ENCODE assay signal across 13 mouse cellular contexts in the genomic region with DNA sequence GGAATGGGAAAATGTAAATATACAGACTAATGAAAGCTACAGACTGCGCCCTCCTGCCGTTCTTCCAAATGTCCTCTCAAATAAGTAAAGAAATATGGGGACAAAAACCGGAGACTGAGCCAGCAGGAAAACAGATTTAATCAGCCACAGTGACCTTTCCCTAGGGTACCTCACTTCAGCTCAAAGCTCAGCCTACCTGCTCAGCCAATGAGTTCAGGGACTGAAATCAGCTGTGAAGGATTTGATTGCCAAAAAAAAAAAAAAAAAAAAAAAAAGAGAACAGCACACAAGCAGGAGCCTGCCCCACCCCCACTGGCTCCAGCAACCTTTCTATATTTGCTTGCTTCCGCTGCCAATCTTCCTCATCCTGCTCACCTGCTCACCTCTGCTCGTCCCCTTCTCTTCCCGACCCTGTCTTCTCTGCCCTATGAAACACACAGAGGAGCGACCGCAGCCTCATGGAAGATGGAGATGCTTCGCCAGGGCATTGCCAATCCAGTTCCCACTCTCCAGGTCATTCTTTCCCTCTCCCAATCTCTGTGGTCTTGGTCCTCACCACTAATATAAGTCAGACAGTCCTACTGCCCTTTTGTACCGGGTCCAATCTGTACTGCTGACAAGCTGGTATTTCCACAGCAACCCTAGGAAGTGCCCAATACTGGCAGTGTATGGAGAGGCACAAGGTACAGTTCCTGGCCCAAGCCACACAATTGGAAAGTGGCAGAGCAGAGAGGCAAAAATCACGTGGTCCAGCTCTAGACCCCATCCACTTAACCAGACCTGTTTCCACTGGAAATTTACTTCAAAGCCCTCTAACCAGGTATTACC. TPM values are rescaled to one million over a fixed set of nuclear protein-coding genes. Genes with fewer than 3 reads are reported as not detected.
A peak's percentile ranks its signal among the peaks of the same experiment; 100 is the strongest.
DNase-seq lines count a peak whose midpoint lies in the region; ATAC-seq and TF ChIP-seq lines count a peak whose summit lies in the region.
"Had no signal": no experiment of that assay in that cellular context is flagged by ENCODE, and none has a peak within 500 bp of the region (broad histone marks: within the 10 kb centered on the region; RNA-seq: fewer than 3 reads in every experiment).

No protein-coding gene starts in this region.

- H3K9ac ChIP-seq in kidney, embryonic 15.5 days: no peak overlapping the region
- no peak overlapping the region for H3K9ac ChIP-seq in liver, embryonic 16.5 days (ENCODE audit: low read depth, low read length)
- H3K9ac ChIP-seq in lung, postnatal 0 days (replicated peaks; ENCODE audit: low read depth): no peak overlapping the region
- H3K9ac ChIP-seq: limb, embryonic 15.5 days had no signal

- no peak for TF ChIP-seq POLR2A in kidney, adult 2 months (IDR thresholded peaks at IDR 0.05; ENCODE audit: low read depth, low read length)

- H3K27me3 ChIP-seq in kidney, adult 2 months (replicated peaks; ENCODE audit: control insufficient read depth, insufficient read depth, low read length): no peaks in the 10 kb centered on the region
- H3K27me3 ChIP-seq in kidney, embryonic 15.5 days: no peaks in the 10 kb centered on the region
- H3K27me3 ChIP-seq in liver, embryonic 16.5 days (ENCODE audit: control insufficient read depth, insufficient read depth, low read depth, low read length): no peaks in the 10 kb centered on the region
- H3K27me3 ChIP-seq in lung, postnatal 0 days (replicated peaks; ENCODE audit: insufficient read depth, low read length): no peaks in the 10 kb centered on the region
- H3K27me3 ChIP-seq: limb, embryonic 15.5 days had no signal

- no peak for TF ChIP-seq EP300 in lung, postnatal 0 days (IDR thresholded peaks at IDR 0.05)

- no peaks in the 10 kb centered on the region for H3K9me3 ChIP-seq in kidney, embryonic 15.5 days (replicated peaks)
- no peaks in the 10 kb centered on the region for H3K9me3 ChIP-seq in liver, embryonic 16.5 days (replicated peaks; ENCODE audit: control insufficient read depth, low read length)
- H3K9me3 ChIP-seq in lung, postnatal 0 days (ENCODE audit: low read length): no peaks in the 10 kb centered on the region
- H3K9me3 ChIP-seq: hindbrain, embryonic 10.5 days; limb, embryonic 15.5 days had no signal

- H3K27ac ChIP-seq in kidney, adult 2 months (ENCODE audit: insufficient read depth, low read depth, low read length): peak overlapping the region; percentile 76
- H3K27ac ChIP-seq in kidney, embryonic 15.5 days: no peak overlapping the region
- H3K27ac ChIP-seq in liver, embryonic 16.5 days (ENCODE audit: low read length): peak overlapping the region; percentile 26; the same call in 1 of the 2 replicates
- no peak overlapping the region for H3K27ac ChIP-seq in lung, postnatal 0 days (ENCODE audit: low read length)
- H3K27ac ChIP-seq: hindbrain, embryonic 10.5 days; limb, embryonic 15.5 days had no signal

- H3K36me3 ChIP-seq in kidney, adult 2 months (ENCODE audit: control insufficient read depth, insufficient read depth, low read length): no peaks in the 10 kb centered on the region
- no peaks in the 10 kb centered on the region; the same call in 1 of the 2 replicates for H3K36me3 ChIP-seq in kidney, embryonic 15.5 days
- no peaks in the 10 kb centered on the region for H3K36me3 ChIP-seq in liver, embryonic 16.5 days (ENCODE audit: control insufficient read depth, insufficient read depth)
- H3K36me3 ChIP-seq in lung, postnatal 0 days (ENCODE audit: insufficient read depth, low read length): no peaks in the 10 kb centered on the region
- H3K36me3 ChIP-seq: hindbrain, embryonic 10.5 days had no signal

- H3K4me3 ChIP-seq in kidney, adult 2 months (ENCODE audit: insufficient read depth, low read depth, low read length): peak overlapping the region; percentile 9; the same call in 1 of the 2 replicates
- no peak overlapping the region for H3K4me3 ChIP-seq in kidney, embryonic 15.5 days (replicated peaks)
- H3K4me3 ChIP-seq in liver, embryonic 16.5 days (ENCODE audit: low read depth, low read length): no peak overlapping the region
- H3K4me3 ChIP-seq in lung, postnatal 0 days (ENCODE audit: low read depth, low read length): no peak overlapping the region
- H3K4me3 ChIP-seq: erythroblast, embryonic 14.5 days; hindbrain, embryonic 10.5 days; limb, embryonic 15.5 days; myocyte had no signal

- no peak overlapping the region for H3K4me2 ChIP-seq in kidney, embryonic 15.5 days
- H3K4me2 ChIP-seq in liver, embryonic 16.5 days (ENCODE audit: low read depth, low read length): no peak overlapping the region
- H3K4me2 ChIP-seq in lung, postnatal 0 days (replicated peaks; ENCODE audit: low read depth, low read length): no peak overlapping the region
- H3K4me2 ChIP-seq: limb, embryonic 15.5 days had no signal

- DNase-seq in kidney, adult 2 months: peak; percentile 82
- DNase-seq in adipocyte (ENCODE audit: low spot score): peak; percentile 17
- DNase-seq in cerebellum, postnatal 10 days: peak; percentile 74
- no peak for DNase-seq in lung, postnatal 0 days (ENCODE audit: low spot score)
- no peak for DNase-seq in layer of hippocampus, adult 9-11 months
- DNase-seq in thymus, postnatal 14 days: no peak

- no peak for TF ChIP-seq CTCF in kidney, adult 2 months (conservative IDR thresholded peaks at IDR 0.05; ENCODE audit: insufficient read depth, insufficient read length, low read depth, low read length)
- no peak for TF ChIP-seq CTCF in lung, postnatal 0 days (IDR thresholded peaks at IDR 0.05)

- WGBS in kidney, adult 2 months: 46% methylated on average over 11 of the region's 11 CpGs
- WGBS in kidney, embryonic 15.5 days: 76% methylated on average over 11 of the region's 11 CpGs
- WGBS in liver, embryonic 16.5 days (ENCODE audit: insufficient replicate concordance): 55% methylated on average over 11 of the region's 11 CpGs
- 71% methylated on average over 11 of the region's 11 CpGs for WGBS in lung, postnatal 0 days

- H3K4me1 ChIP-seq in kidney, adult 2 months (ENCODE audit: control insufficient read depth, insufficient read depth, low read length): peaks cover 21% of the 10 kb centered on the region; the same call in 1 of the 2 replicates
- peaks cover 32% of the 10 kb centered on the region for H3K4me1 ChIP-seq in kidney, embryonic 15.5 days
- H3K4me1 ChIP-seq in liver, embryonic 16.5 days (ENCODE audit: control insufficient read depth, low read depth, low read length): peaks cover 24% of the 10 kb centered on the region
- peaks cover 5% of the 10 kb centered on the region; the same call in 1 of the 2 replicates for H3K4me1 ChIP-seq in lung, postnatal 0 days (ENCODE audit: insufficient read depth, low read depth, low read length)

- ATAC-seq in kidney, embryonic 15.5 days (replicated peaks; ENCODE audit: low FRiP score): no peak
- 0 out of 2 replicates have a peak, but pooled peaks have one; percentile 0 for ATAC-seq in liver, embryonic 16.5 days (ENCODE audit: low read depth)
- ATAC-seq in lung, postnatal 0 days: no peak
- ATAC-seq: intestine, postnatal 0 days had no signal

RNA-seq across cellular contexts. Expression of gene Bckdha, which starts 3.0 kb away (rescaled TPM):
- polyA plus RNA-seq in kidney, adult 2 months (2012; rRNA removed): 675 and 763 TPM in 2 replicates
- 65.2 and 70.1 TPM in 2 replicates for polyA plus RNA-seq in kidney, embryonic 15.5 days (2015; fragmentation: Nextera tagmentation; extraction: Ambion mirVana)
- polyA plus RNA-seq in liver, embryonic 16.5 days (2015; fragmentation: Nextera tagmentation; extraction: Ambion mirVana): 36.7 and 43.1 TPM in 2 replicates
- 61.8 and 71.7 TPM in 2 replicates for polyA plus RNA-seq in lung, postnatal 0 days (2015; fragmentation: Nextera tagmentation; extraction: Ambion mirVana)

RNA-seq across cellular contexts. Expression of gene Exosc5, which starts 3.1 kb away (rescaled TPM):
- 64.9 and 70.1 TPM in 2 replicates for polyA plus RNA-seq in kidney, adult 2 months (2012; rRNA removed)
- polyA plus RNA-seq in kidney, embryonic 15.5 days (2015; fragmentation: Nextera tagmentation; extraction: Ambion mirVana): 81.2 and 87.5 TPM in 2 replicates
- 39.1 and 40.7 TPM in 2 replicates for polyA plus RNA-seq in liver, embryonic 16.5 days (2015; fragmentation: Nextera tagmentation; extraction: Ambion mirVana)
- polyA plus RNA-seq in lung, postnatal 0 days (2015; fragmentation: Nextera tagmentation; extraction: Ambion mirVana): 46.7 and 49.7 TPM in 2 replicates

RNA-seq across cellular contexts. Expression of gene Tmem91, which starts 19.2 kb away (rescaled TPM):
- polyA plus RNA-seq in kidney, adult 2 months (2012; rRNA removed): 0.27 and 0.48 TPM in 2 replicates
- 2.4 and 2.8 TPM in 2 replicates for polyA plus RNA-seq in kidney, embryonic 15.5 days (2015; fragmentation: Nextera tagmentation; extraction: Ambion mirVana)
- polyA plus RNA-seq in liver, embryonic 16.5 days (2015; fragmentation: Nextera tagmentation; extraction: Ambion mirVana): 0.78 and 1.3 TPM in 2 replicates
- polyA plus RNA-seq in lung, postnatal 0 days (2015; fragmentation: Nextera tagmentation; extraction: Ambion mirVana): 1.2 and 2.0 TPM in 2 replicates

RNA-seq across cellular contexts. Expression of gene B9d2, which starts 24.8 kb away (rescaled TPM):
- 63.1 and 70.4 TPM in 2 replicates for polyA plus RNA-seq in kidney, adult 2 months (2012; rRNA removed)
- 28.4 and 32.3 TPM in 2 replicates for polyA plus RNA-seq in kidney, embryonic 15.5 days (2015; fragmentation: Nextera tagmentation; extraction: Ambion mirVana)
- polyA plus RNA-seq in liver, embryonic 16.5 days (2015; fragmentation: Nextera tagmentation; extraction: Ambion mirVana): 20.1 and 21.0 TPM in 2 replicates
- polyA plus RNA-seq in lung, postnatal 0 days (2015; fragmentation: Nextera tagmentation; extraction: Ambion mirVana): 28.6 and 28.8 TPM in 2 replicates

RNA-seq across cellular contexts. Expression of gene B3gnt8, which starts 29.4 kb away (rescaled TPM):
- polyA plus RNA-seq in kidney, adult 2 months (2012; rRNA removed): 9.6 and 10.6 TPM in 2 replicates
- polyA plus RNA-seq in kidney, embryonic 15.5 days (2015; fragmentation: Nextera tagmentation; extraction: Ambion mirVana): 10.4 and 13.6 TPM in 2 replicates
- 2.9 and 3.1 TPM in 2 replicates for polyA plus RNA-seq in liver, embryonic 16.5 days (2015; fragmentation: Nextera tagmentation; extraction: Ambion mirVana)
- 10.1 and 10.9 TPM in 2 replicates for polyA plus RNA-seq in lung, postnatal 0 days (2015; fragmentation: Nextera tagmentation; extraction: Ambion mirVana)

Comparison
In these comparisons a context has a peak if more than half of its experiments do, and no peak if none do; other contexts are left out.
1. H3K27ac ChIP-seq: peak in kidney, adult 2 months (single experiment) and liver, embryonic 16.5 days (single experiment); none in kidney, embryonic 15.5 days (single experiment) and lung, postnatal 0 days (single experiment).
2. DNase-seq: peak in kidney, adult 2 months (single experiment), adipocyte (single experiment) and cerebellum, postnatal 10 days (2 of 2); none in lung, postnatal 0 days (single experiment), layer of hippocampus, adult 9-11 months (single experiment) and thymus, postnatal 14 days (single experiment).